19 mouse cellular contexts compared by ENCODE assay signal in the genomic region with DNA sequence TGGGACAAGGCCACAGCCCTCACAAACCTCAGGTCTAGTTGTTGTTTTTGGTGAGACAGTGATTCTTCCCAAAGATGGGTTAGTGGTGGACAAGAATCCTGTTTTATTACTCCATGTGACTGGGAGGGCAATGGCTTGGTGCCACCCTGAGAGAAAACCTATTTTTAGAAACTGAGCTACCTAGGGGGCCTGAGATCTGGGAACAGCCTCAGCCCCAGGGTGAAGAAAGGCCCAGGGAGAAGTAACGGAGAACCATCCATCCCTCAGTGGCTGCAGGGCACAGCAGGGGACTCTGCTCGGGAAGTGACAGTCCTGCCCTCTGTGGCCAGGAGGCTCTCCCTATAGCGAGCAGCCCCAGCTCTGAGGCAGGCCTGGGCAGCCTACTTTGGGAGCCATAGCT. TPM values are rescaled to one million over a fixed set of nuclear protein-coding genes. Genes with fewer than 3 reads are reported as not detected.
DNase-seq lines count a peak whose midpoint lies in the region; ATAC-seq and TF ChIP-seq lines count a peak whose summit lies in the region.
"Had no signal": no experiment of that assay in that cellular context is flagged by ENCODE, and none has a peak within 500 bp of the region (broad histone marks: within the 10 kb centered on the region; RNA-seq: fewer than 3 reads in every experiment).

No protein-coding gene starts in this region.

- H3K4me3 ChIP-seq in gastrocnemius, adult 2 months = no peak overlapping the region
- no peak overlapping the region for H3K4me3 ChIP-seq in midbrain, embryonic 12.5 days
- no peak overlapping the region for H3K4me3 ChIP-seq in midbrain, embryonic 14.5 days (replicated peaks; ENCODE audit: low read depth, low read length)
- no peak overlapping the region for H3K4me3 ChIP-seq in limb, embryonic 13.5 days
- H3K4me3 ChIP-seq: hindbrain, embryonic 13.5 days; neural tube, embryonic 13.5 days had no signal

- intact Hi-C loops in gastrocnemius, adult 2 months (cut with DNase I) = no loop called here

- peaks cover 6% of the 10 kb centered on the region; the same call in 1 of the 2 replicates for H3K4me1 ChIP-seq in midbrain, embryonic 12.5 days
- H3K4me1 ChIP-seq in midbrain, embryonic 14.5 days (ENCODE audit: control insufficient read depth, insufficient read depth, low read length) = no peaks in the 10 kb centered on the region
- H3K4me1 ChIP-seq in limb, embryonic 13.5 days = no peaks in the 10 kb centered on the region
- H3K4me1 ChIP-seq: neural tube, embryonic 13.5 days had no signal

- WGBS in midbrain, embryonic 12.5 days = 24% methylated on average over 3 of the region's 3 CpGs
- WGBS in midbrain, embryonic 14.5 days = 16% methylated on average over 3 of the region's 3 CpGs
- WGBS in limb, embryonic 13.5 days = 29% methylated on average over 3 of the region's 3 CpGs

- no peaks in the 10 kb centered on the region for H3K36me3 ChIP-seq in midbrain, embryonic 12.5 days
- H3K36me3 ChIP-seq in midbrain, embryonic 14.5 days (ENCODE audit: control insufficient read depth, insufficient read depth, low read length) = no peaks in the 10 kb centered on the region
- no peaks in the 10 kb centered on the region for H3K36me3 ChIP-seq in limb, embryonic 13.5 days
- H3K36me3 ChIP-seq: hindbrain, embryonic 13.5 days; neural tube, embryonic 13.5 days had no signal

- no peak for TF ChIP-seq CTCF in gastrocnemius, adult 2 months (IDR thresholded peaks at IDR 0.05)

- peak overlapping the region; percentile 34; the same call in 1 of the 2 replicates for H3K9ac ChIP-seq in midbrain, embryonic 12.5 days (replicated peaks)
- no peak overlapping the region for H3K9ac ChIP-seq in midbrain, embryonic 14.5 days (replicated peaks; ENCODE audit: low read length)
- H3K9ac ChIP-seq in limb, embryonic 13.5 days = 0 out of 2 replicates have a peak overlapping the region, but pooled peaks have one; percentile 31
- H3K9ac ChIP-seq: hindbrain, embryonic 13.5 days; liver, embryonic 14.5 days; neural tube, embryonic 13.5 days had no signal

- peak overlapping the region; percentile 53 for H3K27ac ChIP-seq in gastrocnemius, adult 2 months
- H3K27ac ChIP-seq in midbrain, embryonic 12.5 days (replicated peaks) = no peak overlapping the region
- no peak overlapping the region for H3K27ac ChIP-seq in midbrain, embryonic 14.5 days (replicated peaks; ENCODE audit: low read depth, low read length)
- H3K27ac ChIP-seq in limb, embryonic 13.5 days = no peak overlapping the region
- H3K27ac ChIP-seq: hindbrain, embryonic 13.5 days; kidney, postnatal 0 days; liver, embryonic 14.5 days; neural tube, embryonic 13.5 days had no signal

- ATAC-seq in midbrain, embryonic 12.5 days (ENCODE audit: low FRiP score, low read depth) = no peak
- ATAC-seq in midbrain, embryonic 14.5 days (ENCODE audit: low FRiP score, low TSS enrichment) = no peak
- no peak for ATAC-seq in limb, embryonic 13.5 days (ENCODE audit: low FRiP score, low read depth)

- no peaks in the 10 kb centered on the region for H3K9me3 ChIP-seq in midbrain, embryonic 12.5 days
- H3K9me3 ChIP-seq in midbrain, embryonic 14.5 days (ENCODE audit: control insufficient read depth, low read length) = no peaks in the 10 kb centered on the region
- no peaks in the 10 kb centered on the region for H3K9me3 ChIP-seq in limb, embryonic 13.5 days
- H3K9me3 ChIP-seq: hindbrain, embryonic 13.5 days; neural tube, embryonic 13.5 days had no signal

- H3K27me3 ChIP-seq in midbrain, embryonic 12.5 days = no peaks in the 10 kb centered on the region; the same call in 1 of the 2 replicates
- no peaks in the 10 kb centered on the region for H3K27me3 ChIP-seq in midbrain, embryonic 14.5 days (ENCODE audit: control insufficient read depth, insufficient read depth, low read length)
- H3K27me3 ChIP-seq in limb, embryonic 13.5 days = no peaks in the 10 kb centered on the region
- H3K27me3 ChIP-seq: hindbrain, embryonic 13.5 days; neural tube, embryonic 13.5 days had no signal

- DNase-seq in gastrocnemius, adult 2 months = no peak
- no peak for DNase-seq in gastrocnemius, postnatal 10 days
- DNase-seq in kidney, adult 9 months = peak; percentile 46
- no peak for DNase-seq in kidney, adult 11 months
- DNase-seq in midbrain, embryonic 14.5 days = no peak
- DNase-seq in ovary, postnatal 10 days (ENCODE audit: low spot score) = no peak
- DNase-seq: cerebellum, adult 11 months; cerebellum, postnatal 25 days; gastrocnemius, postnatal 36 days; layer of hippocampus, adult 9-11 months had no signal

- no peak overlapping the region for H3K4me2 ChIP-seq in midbrain, embryonic 12.5 days (replicated peaks)
- no peak overlapping the region for H3K4me2 ChIP-seq in midbrain, embryonic 14.5 days (ENCODE audit: low read length)
- H3K4me2 ChIP-seq in limb, embryonic 13.5 days (replicated peaks) = no peak overlapping the region
- H3K4me2 ChIP-seq: hindbrain, embryonic 13.5 days; neural tube, embryonic 13.5 days had no signal

RNA-seq across cellular contexts. Expression of gene 1700016D06Rik, which starts 6.8 kb away (rescaled TPM):
- total RNA-seq in gastrocnemius, adult 2 months (2021) = not detected
- total RNA-seq in gastrocnemius, postnatal 10 days (2021) = not detected
- polyA plus RNA-seq in midbrain, embryonic 12.5 days (2016; fragmentation: Nextera tagmentation; extraction: Ambion mirVana) = 0.23 TPM in 1 of 2 replicates, not detected in the other
- not detected in 2 replicates for polyA plus RNA-seq in midbrain, embryonic 14.5 days (2014; fragmentation: Nextera tagmentation; extraction: Ambion mirVana)
- polyA plus RNA-seq in limb, embryonic 13.5 days (2015; fragmentation: Nextera tagmentation; extraction: Ambion mirVana) = 0.11 TPM in 1 of 2 replicates, not detected in the other
- total RNA-seq: gastrocnemius, postnatal 36 days; left cerebral cortex, postnatal 25 days; monocyte, adult 5-6 weeks had no signal
- polyA plus RNA-seq: hindbrain, embryonic 13.5 days; kidney, postnatal 0 days; liver, embryonic 14.5 days; neural tube, embryonic 13.5 days; urinary bladder, adult 2 months had no signal

RNA-seq across cellular contexts. Expression of gene Arhgef7, which starts 19.8 kb away (rescaled TPM):
- 10 to 100 TPM; 30.3 to 50.9 TPM for total RNA-seq in gastrocnemius, adult 2 months (2021)
- 10 to 100 TPM; 76.7 to 84.2 TPM for total RNA-seq in gastrocnemius, postnatal 10 days (2021)
- 73.1 and 73.3 TPM in 2 replicates for polyA plus RNA-seq in midbrain, embryonic 12.5 days (2016; fragmentation: Nextera tagmentation; extraction: Ambion mirVana)
- polyA plus RNA-seq in midbrain, embryonic 14.5 days (2014; fragmentation: Nextera tagmentation; extraction: Ambion mirVana) = 78.3 and 84.0 TPM in 2 replicates
- polyA plus RNA-seq in limb, embryonic 13.5 days (2015; fragmentation: Nextera tagmentation; extraction: Ambion mirVana) = 46.5 and 52.3 TPM in 2 replicates
